Mouse (Mus musculus) midbrain, embryonic 14.5 days (tissue): ENCODE measurements around the gene Il3. TPM values are rescaled to one million over a fixed set of nuclear protein-coding genes. Genes with fewer than 3 reads are reported as not detected.

Source experiments
- ATAC-seq: fragments of 200-750 bp; cut with Nextera tagmentation; 2 replicates; pipeline ENCODE4 v1.8.0; 2017; ENCODE audit warnings: moderate number of reproducible peaks, moderate library complexity; ENCODE audit not compliant: low FRiP score, low TSS enrichment
- DNase-seq: peaks from one replicate; pipeline ENCODE4 v3.0.0-alpha.2; 2015
- H3K27ac ChIP-seq: fragments of 300-500 bp; sonication (generic); replicated peaks from 2 replicates; pipeline ENCODE4 v1.5.1; 2014; ENCODE audit warnings: mild to moderate bottlenecking, low read depth, low read length, moderate library complexity
- H3K27me3 ChIP-seq: fragments of 300-500 bp; sonication (generic); 2 replicates; pipeline ENCODE4 v1.6.1; 2014; ENCODE audit warnings: low read length, control low read depth, mixed read lengths; ENCODE audit not compliant: control insufficient read depth, insufficient read depth
- H3K36me3 ChIP-seq: fragments of 300-500 bp; sonication (generic); 2 replicates; pipeline ENCODE4 v1.6.1; 2014; ENCODE audit warnings: low read length, control low read depth; ENCODE audit not compliant: control insufficient read depth, insufficient read depth
- H3K4me1 ChIP-seq: fragments of 300-500 bp; sonication (generic); 2 replicates; pipeline ENCODE4 v1.6.1; 2014; ENCODE audit warnings: mild to moderate bottlenecking, antibody characterized with exemption, low read length, control low read depth; ENCODE audit not compliant: control insufficient read depth, insufficient read depth
- H3K4me2 ChIP-seq: fragments of 300-500 bp; sonication (generic); 2 replicates; pipeline ENCODE4 v1.6.1; 2014; ENCODE audit warnings: mild to moderate bottlenecking, low read length, moderate library complexity
- H3K4me3 ChIP-seq: fragments of 300-500 bp; sonication (generic); replicated peaks from 2 replicates; pipeline ENCODE4 v1.5.1; 2014; ENCODE audit warnings: low read depth, low read length
- H3K9ac ChIP-seq: fragments of 300-500 bp; sonication (generic); replicated peaks from 2 replicates; pipeline ENCODE4 v1.6.1; 2014; ENCODE audit warnings: mild to moderate bottlenecking, low read length, moderate library complexity
- H3K9me3 ChIP-seq: fragments of 300-500 bp; sonication (generic); 2 replicates; pipeline ENCODE4 v1.6.1; 2016; ENCODE audit warnings: low read length, control low read depth, mixed read lengths; ENCODE audit not compliant: control insufficient read depth
- WGBS: fragments of 180-500 bp; shearing (Covaris S2); extraction: QIAGEN DNeasy Blood & Tissue Kit; methylation state at CpG from one replicate; pipeline ENCODE4 v1.1.7; 2014; 5-methylcytosine and 5-hydroxymethylcytosine counted together
- polyA plus RNA-seq: library from polyadenylated mRNA; unstranded; fragments of >200 nt; fragmentation: Nextera tagmentation; extraction: Ambion mirVana; gene quantifications from 2 replicates; pipeline ENCODE4 v1.2.1, GENCODE M21; 2014

Il3 gene
- polyA plus RNA-seq, 1 experiment from 2014 or later, result not detected

- no peaks in the 10 kb centered on the region; the same call in 1 of the 2 replicates for H3K9me3 ChIP-seq
- H3K9ac ChIP-seq, result no peak overlapping the region
- no peak overlapping the region for H3K4me2 ChIP-seq
- DNase-seq (peak; percentile 9), ATAC-seq (no peak)
- H3K27ac ChIP-seq, result no peak overlapping the region
- 18% methylated on average over 1 of the region's 1 CpGs for WGBS
- no peaks in the 10 kb centered on the region for H3K4me1 ChIP-seq
- H3K4me3 ChIP-seq, result no peak overlapping the region
- no peaks in the 10 kb centered on the region for H3K36me3 ChIP-seq
- no peaks in the 10 kb centered on the region for H3K27me3 ChIP-seq
Measured at GRCm38 (mm10) chr11:54263405-54264031, 3.6 kb downstream of the Il3 start.

DNA sequence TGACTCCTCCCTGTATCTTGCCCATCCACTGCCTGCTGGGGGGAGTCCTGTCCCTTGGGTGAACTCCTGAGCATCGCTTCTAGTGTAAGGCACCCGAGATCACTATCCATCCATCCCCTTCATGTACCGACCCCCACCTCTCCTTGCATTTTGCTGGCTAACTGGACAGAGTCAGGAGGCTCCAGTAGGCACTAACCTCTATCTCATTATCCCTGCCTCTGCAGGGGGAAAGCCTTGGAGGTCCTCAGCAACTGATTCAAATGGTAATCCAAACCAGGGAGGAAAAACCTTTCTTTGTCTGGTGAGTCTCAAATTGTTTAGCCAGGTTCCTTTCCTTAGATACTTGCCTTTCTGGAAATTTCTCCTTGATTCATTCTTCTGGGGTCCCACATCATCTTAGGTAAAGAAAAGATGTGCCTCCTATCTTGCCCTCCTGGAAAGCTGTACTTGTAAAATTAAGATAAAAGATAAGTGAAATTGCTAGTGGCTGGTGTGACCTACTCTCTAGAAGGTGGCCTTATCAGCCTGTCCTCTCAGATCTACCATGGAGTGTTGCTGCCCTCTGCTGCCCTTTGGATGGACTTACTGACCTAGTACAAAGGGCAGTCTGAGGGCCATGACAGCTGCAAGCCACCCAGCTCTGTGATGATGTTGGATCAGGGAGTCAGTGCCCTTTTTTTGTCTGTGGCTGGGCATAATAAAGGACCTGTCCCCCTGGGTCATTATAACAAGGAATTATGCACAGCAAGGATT, 10.3 kb downstream of the Il3 start:
- WGBS, result 37% methylated on average over 3 of the region's 3 CpGs
- Histone ChIP-seq H3K9ac (no peak overlapping the region), H3K9me3 (no peaks in the 10 kb centered on the region; the same call in 1 of the 2 replicates), H3K27ac (no peak overlapping the region), H3K36me3 (no peaks in the 10 kb centered on the region), H3K4me3 (no peak overlapping the region), H3K27me3 (no peaks in the 10 kb centered on the region), H3K4me2 (no peak overlapping the region), H3K4me1 (peaks cover 3% of the 10 kb centered on the region; the same call in 1 of the 2 replicates)
- ATAC-seq (peak; percentile 80; the same call in 1 of the 2 replicates), DNase-seq (peak; percentile 91)

DNA sequence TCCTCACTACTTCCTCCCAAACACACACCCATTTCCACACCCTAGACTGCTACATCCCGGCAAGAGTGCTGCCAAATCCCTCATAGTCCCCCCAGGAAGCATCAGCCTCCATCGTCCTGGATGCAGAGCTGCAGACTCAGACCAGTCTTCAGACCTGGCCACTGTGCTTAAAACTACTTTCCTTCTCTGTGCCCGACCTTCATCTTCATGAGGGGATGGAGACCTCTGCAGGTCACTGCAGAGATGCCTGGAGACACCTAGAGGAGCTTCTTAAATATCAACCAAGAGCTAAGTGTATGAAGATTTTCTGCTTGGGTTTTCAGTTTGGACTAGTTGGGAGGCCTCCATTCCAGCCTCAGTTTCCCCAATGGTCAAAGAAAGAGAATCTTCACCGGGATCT, 13.0 kb downstream of the Il3 start:
- Histone ChIP-seq H3K27ac (no peak overlapping the region), H3K4me2 (no peak overlapping the region), H3K36me3 (no peaks in the 10 kb centered on the region), H3K27me3 (no peaks in the 10 kb centered on the region), H3K4me1 (peaks cover 3% of the 10 kb centered on the region; the same call in 1 of the 2 replicates), H3K9ac (no peak overlapping the region), H3K9me3 (no peaks in the 10 kb centered on the region), H3K4me3 (no peak overlapping the region)
- 60% methylated on average over 4 of the region's 4 CpGs for WGBS
- DNase-seq (peak; percentile 25), ATAC-seq (no peak)

- H3K9me3 ChIP-seq, result no peaks in the 10 kb centered on the region
- no peak for ATAC-seq
- whole genome bisulfite sequencing, result 89% methylated on average over 11 of the region's 11 CpGs
Measured at GRCm38 (mm10) chr11:54250575-54250974, 16.5 kb downstream of the Il3 start.

GRCm38 (mm10) chr11:54249748-54250147, 17.3 kb downstream of the Il3 start:
- 93% methylated on average over 3 of the region's 3 CpGs for WGBS

More at GRCm38 (mm10) chr11:54250575-54250974, 16.5 kb downstream of the Il3 start:
- DNase-seq, result no peak
- Histone ChIP-seq H3K4me3 (no peak overlapping the region), H3K27me3 (no peaks in the 10 kb centered on the region), H3K36me3 (no peaks in the 10 kb centered on the region), H3K4me1 (no peaks in the 10 kb centered on the region), H3K4me2 (no peak overlapping the region), H3K27ac (no peak overlapping the region), H3K9ac (no peak overlapping the region)

GRCm38 (mm10) chr11:54248940-54249717, 17.9 kb downstream of the Il3 start, which contains the start of gene Csf2:
Csf2 (minus strand) TSS chr11:54249667.
- H3K27ac ChIP-seq, result no peak within 1 kb of the TSS
- no peaks in the 10 kb centered on the region for H3K9me3 ChIP-seq
- 69% methylated on average over 11 of the region's 11 CpGs for WGBS
- H3K4me2 ChIP-seq, result no peak within 1 kb of the TSS
- no peak within 1 kb of the TSS for H3K4me3 ChIP-seq
- no peaks in the 10 kb centered on the region for H3K27me3 ChIP-seq
- ATAC-seq (no peak), DNase-seq (no peak)
- no peaks in the 10 kb centered on the region for H3K36me3 ChIP-seq
- H3K9ac ChIP-seq, result no peak within 1 kb of the TSS
- H3K4me1 ChIP-seq, result no peaks in the 10 kb centered on the region

More at GRCm38 (mm10) chr11:54249748-54250147, 17.3 kb downstream of the Il3 start:
- H3K36me3 ChIP-seq, result no peaks in the 10 kb centered on the region
- H3K27ac ChIP-seq, result no peak overlapping the region
- no peak for DNase-seq
- H3K9me3 ChIP-seq, result no peaks in the 10 kb centered on the region
- H3K4me2 ChIP-seq, result no peak overlapping the region
- no peaks in the 10 kb centered on the region for H3K27me3 ChIP-seq
- H3K4me1 ChIP-seq, result no peaks in the 10 kb centered on the region
- H3K9ac ChIP-seq, result no peak overlapping the region
- H3K4me3 ChIP-seq, result no peak overlapping the region
- no peak for ATAC-seq

GRCm38 (mm10) chr11:54247251-54247950, 19.7 kb downstream of the Il3 start:
- WGBS, result 87% methylated on average over 10 of the region's 10 CpGs
- ATAC-seq (no peak), DNase-seq (no peak)
- Histone ChIP-seq H3K4me2 (no peak overlapping the region), H3K9ac (no peak overlapping the region), H3K27ac (no peak overlapping the region), H3K4me1 (no peaks in the 10 kb centered on the region), H3K4me3 (no peak overlapping the region), H3K36me3 (no peaks in the 10 kb centered on the region), H3K9me3 (no peaks in the 10 kb centered on the region), H3K27me3 (no peaks in the 10 kb centered on the region)

DNA sequence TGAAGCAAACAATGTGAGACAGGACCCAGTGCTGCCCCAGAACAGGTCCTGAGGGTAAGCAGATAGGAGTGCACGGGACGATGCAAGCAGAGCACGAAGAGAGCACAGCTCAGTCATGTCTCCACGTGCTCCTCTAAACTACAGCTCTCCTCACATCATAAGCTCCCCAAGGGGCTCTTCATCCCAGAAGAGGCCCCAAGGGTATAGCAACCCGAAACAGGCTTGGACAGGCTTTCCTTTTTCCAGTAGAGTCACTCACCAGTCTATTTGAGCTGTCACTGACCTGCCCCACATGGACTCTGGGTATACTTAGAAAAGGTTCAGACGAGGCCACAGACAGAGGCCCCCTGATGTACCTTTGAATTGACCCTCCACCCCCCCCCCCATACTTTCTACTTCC, 22.6 kb downstream of the Il3 start:
- H3K4me1 ChIP-seq, result no peaks in the 10 kb centered on the region
- no peak for DNase-seq
- no peak overlapping the region for H3K4me2 ChIP-seq
- H3K9me3 ChIP-seq, result no peaks in the 10 kb centered on the region
- H3K27me3 ChIP-seq, result no peaks in the 10 kb centered on the region
- no peak overlapping the region for H3K9ac ChIP-seq
- ATAC-seq, result no peak
- H3K27ac ChIP-seq, result no peak overlapping the region
- no peaks in the 10 kb centered on the region for H3K36me3 ChIP-seq
- 78% methylated on average over 6 of the region's 6 CpGs for WGBS
- no peak overlapping the region for H3K4me3 ChIP-seq
